Mouse (Mus musculus): ENCODE results near the gene Cxcl14.

The Cxcl14 gene

DNA sequence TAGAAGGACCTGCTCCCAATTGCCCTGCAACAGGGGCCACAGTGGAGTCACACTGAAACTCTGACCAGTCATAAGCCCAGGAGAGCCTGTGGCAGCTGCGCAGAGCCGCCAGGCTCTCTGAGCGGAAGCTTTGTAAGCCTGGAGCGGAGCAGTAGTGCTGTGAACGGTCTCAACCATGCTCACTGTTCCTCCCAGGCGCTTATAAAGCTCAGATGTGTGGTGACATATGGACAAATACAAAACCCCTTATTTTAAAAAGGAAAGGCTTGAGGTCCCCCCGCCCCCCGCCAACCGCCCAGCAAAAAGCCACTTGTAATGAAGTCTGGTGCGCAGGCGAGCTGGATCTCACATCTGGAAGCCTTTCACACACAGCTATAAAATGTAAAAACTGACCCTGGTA lies 7.1 kb downstream of the Cxcl14 start:
- no peak for DNase-seq (ENCODE audit: low spot score)

DNA sequence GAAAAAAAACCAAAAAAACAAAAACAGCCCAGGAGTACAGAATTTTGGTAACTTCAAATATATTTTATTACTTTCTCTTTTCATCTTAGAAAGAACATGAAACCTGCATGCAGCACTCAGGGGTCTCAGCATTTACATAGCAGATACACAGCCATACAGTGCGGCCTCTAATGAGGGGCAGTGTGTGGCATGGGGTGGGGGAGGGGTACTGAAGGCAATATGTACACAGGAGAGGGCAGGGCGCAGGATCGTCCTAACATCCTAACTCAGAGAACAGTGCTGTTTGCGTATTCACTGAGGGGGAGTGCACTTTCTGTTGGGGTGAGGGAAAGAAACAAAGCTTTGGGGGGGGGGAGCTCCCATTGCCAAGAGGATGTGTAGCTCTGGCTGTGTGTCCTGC lies 7.8 kb downstream of the Cxcl14 start:
- no peak for DNase-seq (ENCODE audit: low spot score)

DNA sequence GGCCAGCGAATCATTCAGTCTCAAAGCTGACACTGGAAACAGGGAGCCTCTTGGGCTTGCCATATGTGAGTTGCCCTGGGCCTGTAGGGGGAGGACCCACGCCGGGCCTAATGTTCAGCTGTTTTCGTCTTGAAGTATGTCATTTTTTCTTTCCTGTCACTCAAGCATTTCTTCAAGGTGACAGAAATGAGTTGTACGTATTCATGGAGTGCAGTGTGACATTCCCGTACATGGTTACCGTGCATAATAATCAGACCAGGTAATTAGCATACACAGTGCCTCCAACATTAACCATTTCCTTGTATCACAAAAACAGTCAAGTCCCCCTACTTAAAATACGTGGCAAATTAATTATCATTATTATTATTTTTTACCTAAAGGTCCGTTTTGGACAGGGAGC lies 9.3 kb downstream of the Cxcl14 start:
- no peak for DNase-seq (ENCODE audit: low spot score)

DNA sequence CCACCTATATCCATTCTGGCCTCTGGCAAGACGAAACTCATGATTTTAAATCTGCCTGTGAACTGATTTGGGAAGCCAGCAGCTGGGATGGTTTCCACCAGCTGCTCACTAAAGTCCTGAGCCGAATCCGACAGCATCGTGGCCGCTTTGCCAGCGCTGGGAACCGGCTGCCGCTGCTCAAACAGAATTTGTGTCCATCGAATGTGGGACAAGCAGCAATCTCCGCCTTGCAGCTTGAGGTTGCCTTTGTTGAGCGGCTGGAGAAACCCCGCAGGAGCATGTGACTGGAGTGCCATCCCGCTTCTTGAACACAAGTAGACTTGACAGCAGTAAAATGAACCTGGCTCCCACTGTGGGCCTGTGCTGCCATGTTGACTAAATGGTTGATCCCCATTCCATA lies 13.0 kb downstream of the Cxcl14 start:
- no peak for DNase-seq (ENCODE audit: low spot score)

DNA sequence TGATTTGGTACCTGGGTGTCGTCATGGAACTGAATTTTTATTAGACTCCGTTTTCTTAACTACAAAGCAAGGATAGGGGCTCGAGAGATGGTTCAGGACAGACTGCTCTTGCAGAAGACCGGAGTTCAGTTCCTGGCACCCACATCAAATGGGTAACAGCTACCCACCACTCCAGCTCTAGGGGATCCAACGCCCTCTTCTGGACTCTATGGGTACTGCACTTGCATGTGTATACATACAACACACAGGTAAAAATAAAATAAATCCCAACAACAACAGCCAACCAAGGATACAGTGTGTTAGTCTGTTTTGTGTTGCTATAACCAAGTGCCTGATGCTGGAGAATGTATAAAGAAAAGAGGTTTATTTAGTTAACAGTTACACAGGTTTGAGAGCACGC lies 16.0 kb downstream of the Cxcl14 start:
- no peak for DNase-seq (ENCODE audit: low spot score)

DNA sequence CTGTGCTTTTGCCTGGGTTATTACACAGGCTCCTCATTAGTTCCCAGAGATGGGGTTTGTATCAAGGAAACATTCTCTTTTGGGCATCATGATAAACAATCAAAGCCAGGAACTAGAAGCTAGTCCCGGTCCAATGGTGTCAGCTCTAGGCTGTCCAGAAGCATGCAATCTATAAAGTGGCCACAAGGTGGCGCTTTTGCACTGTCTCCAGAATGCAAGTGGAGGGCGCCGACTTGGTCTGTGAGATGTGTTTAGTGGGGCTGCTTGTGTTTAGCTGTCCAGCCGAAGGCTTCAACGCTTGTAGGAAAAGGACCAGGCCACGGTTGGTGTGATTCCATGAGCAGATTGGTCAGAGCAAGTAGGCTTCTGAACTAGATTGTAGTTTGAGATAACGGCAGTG lies 16.9 kb downstream of the Cxcl14 start:
- DNase-seq (ENCODE audit: low spot score), result peak; percentile 77

DNA sequence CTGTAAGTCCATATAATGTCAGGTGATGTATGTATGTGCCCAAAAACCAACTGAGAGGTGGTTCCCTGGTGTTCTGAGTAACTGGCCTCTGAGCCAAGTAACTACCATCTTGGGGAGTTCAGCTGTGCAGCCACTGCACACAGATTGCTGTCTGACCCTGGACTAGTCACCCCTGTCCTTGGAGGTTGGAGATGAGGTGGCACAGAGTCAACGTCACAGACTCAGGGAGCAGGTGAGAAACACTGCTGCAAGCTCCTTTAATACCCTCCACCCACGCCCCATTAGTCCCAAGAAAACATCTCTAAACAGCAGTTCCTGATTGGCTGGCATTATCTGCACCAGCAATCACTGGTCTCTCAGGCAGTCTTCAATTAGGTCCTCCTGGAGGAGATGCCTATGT lies 21.2 kb downstream of the Cxcl14 start:
- no peak for DNase-seq (ENCODE audit: low spot score)

DNA sequence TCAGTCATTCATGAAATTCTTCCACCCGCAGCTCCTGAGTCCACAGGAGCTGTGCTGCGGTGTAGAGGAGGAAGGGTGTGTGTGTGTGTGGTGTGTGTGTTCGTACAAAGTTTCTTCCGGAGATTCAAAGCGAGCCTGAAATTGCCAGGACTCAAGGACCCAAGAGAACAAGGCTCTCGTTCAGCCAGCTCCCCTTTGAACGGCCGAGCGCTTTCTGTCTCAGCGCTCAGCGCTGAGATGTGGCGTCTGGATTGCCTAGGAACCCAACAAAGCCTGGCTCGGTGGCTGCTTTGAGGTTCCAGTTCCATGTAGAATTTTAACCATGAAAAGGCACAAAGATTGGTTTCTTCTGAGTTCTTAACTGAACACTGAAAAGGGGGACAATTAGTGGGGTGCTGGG lies 26.2 kb downstream of the Cxcl14 start:
- DNase-seq (ENCODE audit: low spot score), result no peak

DNA sequence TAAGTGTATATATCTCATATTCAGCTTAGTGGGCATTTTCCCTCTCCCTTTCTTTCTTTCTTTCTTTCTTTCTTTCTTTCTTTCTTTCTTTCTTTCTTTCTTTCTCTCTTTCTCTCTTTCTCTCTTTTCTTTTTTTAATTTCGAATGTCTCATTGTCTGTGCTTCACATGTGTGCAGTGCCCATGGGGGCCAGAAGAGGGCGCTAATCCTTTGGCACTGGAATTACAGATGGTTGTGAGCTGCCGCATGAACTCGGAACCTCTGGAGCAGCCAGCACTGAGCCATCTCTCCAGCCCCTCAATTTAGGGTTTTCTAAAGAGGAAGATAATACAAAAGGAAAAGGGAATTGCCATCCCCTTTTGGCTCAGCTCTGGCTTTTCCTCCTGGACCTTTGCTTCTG lies 29.0 kb downstream of the Cxcl14 start:
- no peak for DNase-seq (ENCODE audit: low spot score)

DNA sequence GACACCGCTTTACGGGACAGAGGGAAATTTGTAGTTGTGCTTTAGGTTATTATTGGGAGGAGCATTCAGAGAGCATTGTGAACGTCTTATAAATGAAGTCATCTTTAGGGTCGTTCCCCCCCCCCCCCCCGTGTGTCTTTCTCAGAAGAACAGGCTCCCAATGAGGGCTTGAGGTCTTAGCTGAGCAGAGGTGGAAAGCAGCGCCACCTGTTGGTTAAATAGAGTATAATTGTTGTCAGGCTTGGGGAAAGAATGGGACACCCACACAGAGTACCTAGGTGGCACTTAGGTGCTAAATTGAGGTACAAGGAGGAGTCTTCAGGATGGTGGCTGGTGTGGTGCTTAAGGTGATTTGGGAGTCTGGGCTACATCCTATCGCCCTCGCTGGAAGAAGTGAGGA lies 29.9 kb downstream of the Cxcl14 start:
- no peak for DNase-seq (ENCODE audit: low spot score)

DNA sequence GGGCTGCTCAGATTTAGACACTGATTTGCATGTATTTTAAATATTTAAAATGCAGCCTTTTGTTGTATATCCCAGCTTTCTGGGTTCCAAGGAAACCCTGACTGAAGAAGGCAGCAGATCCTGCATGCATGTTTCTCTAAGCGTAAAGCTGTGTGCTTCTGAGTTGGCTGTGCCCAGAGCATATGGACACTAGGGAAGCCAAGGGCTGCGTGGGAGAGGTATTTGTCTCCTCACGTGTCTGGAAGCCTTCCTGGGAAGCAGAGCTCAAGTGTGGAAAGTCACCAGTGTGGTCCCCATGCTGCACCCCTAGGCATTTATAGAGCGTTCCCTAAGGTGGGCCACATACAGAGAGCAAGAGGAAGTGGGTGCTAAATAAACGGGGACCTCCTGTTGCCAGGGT lies 30.7 kb downstream of the Cxcl14 start:
- DNase-seq (ENCODE audit: low spot score), result no peak

DNA sequence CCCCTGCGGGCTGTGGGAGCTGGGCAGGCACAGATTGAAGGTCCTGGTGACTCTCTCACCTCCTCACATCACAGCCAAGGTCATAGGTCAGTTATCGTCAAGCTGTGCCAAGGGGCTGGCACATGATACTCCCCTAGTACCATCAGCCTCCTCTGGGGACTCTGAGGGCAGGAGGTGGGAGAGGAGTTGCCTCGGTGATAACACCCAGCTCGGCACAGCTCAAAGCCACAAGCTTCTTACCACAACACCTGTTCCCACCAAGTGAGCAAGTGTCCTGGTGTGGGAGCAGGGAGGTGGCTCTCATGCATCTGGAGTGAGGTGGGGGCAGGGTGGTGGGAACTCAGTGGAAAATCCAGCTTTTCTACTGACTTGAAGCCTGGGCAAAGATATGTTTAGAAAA lies 34.1 kb downstream of the Cxcl14 start:
- no peak for DNase-seq (ENCODE audit: low spot score)

DNA sequence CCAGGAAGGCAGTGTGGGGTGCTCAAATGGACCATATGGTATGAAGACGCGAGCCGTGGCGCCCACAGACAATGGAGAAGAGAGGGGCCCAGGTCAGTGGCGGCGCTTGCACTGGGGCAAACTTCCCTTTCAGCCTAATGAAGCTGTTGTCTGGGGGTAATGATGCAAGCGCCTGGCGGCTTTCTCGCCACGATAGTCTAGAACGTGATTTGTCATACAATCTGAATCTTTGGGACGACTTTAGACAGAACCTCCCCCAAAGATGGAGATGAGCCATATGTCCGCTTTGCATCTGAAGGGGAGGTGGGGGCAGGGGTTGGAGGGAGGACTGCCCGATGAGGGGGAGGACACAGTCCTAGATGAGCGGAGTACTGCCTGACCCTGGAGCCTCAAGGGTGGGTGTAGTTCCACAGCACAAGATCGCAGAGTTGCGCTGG lies 36.0 kb downstream of the Cxcl14 start:
- no peak for DNase-seq (ENCODE audit: low spot score)

DNA sequence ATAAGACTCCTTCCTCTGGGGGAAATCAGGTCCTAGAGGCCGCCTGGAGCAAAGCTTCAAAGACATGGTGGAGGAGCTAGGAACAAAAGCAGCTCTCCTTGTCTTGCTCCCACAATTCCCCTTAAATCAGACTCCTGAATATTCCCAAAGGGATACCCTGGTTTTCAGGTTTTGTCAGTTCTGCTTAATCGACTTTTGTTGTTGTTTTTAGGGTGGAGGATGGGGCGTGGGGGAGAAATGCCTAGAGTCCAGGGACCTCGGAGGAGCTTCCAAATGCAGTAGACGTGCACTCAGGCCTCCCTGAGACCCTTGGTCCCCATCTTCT lies 36.5 kb downstream of the Cxcl14 start:
- DNase-seq (ENCODE audit: low spot score), result no peak

DNA sequence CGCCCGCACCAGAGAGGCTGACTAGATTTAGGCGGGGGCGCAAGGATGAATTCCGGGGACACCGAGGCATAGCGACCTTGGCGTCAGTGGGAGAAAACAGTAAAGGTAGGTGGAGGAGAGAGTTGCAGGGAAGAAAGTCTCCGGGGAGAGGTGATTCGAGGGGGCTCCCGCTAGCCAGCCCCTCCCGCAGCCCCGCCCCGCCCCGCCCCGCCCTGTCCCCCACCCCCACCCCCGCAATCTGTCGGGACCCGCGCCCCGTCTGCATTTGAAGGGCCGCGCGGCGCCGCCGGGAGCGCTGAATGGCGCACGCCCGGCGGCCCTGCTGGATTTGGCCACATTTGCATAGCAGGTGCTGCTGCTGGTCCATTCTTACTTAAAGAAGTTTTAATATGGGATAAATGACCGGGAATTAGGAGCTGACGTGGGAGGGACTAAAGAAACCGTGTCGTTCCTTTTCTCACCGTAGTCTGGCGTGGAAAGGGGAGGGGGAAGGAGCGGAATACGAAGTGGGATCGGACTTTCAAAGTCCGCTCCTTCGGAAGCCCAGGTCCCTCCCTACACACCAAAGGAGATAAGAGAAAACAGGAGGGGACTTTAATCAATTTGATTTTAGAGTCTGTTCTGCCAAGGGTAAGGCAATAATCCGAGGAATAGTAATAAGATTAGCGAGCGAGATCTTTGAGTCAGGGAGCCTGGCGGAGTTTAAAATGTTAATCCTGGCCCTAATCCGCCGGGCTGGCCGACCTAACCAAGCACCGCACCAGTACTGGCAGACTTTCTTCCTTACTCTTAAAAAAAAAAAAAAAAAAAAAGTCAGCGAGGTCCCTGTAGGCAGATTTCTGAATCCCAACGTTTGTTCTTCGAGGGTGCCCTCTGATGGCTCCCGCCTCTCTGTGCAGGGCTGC lies 37.1 kb downstream of the Cxcl14 start:
- no peak for DNase-seq (ENCODE audit: low spot score)

DNA sequence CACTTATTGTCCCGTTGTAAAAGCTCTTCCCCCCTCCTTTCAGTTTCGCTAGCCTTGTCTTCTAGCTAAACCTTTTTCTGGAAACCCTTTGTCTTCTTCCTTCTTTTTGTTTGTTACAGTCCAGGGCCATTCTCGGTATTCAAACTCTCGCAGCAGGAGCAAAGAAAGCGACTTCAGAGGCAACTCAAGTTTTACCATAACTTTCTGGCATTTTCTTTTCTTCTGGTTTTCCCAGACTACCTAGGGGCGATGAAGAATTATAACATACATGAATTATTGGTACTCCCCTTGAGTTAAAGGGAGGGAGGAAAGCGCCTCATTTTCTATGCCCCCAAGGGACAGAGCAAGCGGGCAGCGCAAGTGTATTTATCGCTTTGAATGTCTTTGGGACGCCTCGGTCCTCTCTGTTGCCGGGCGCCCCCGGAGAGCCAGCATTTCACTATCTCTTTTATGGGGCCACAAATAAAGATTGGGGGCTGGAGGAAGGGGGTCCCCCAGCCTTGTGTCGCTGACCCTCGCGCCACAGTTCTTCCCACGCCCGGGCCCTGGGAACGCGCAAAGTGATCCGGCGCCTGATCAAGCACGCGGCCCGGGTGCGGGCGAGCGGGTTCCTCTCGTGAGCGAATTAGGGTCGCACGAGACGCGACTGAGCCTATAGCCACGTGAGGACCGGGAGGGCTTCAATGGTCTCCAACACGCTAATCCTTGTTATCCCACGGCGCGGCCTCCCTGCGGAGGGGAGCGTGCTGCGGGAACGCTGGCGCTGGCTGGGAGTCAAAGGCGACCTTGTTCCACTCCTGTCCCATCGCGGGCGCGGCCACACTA lies 37.9 kb downstream of the Cxcl14 start:
- DNase-seq (ENCODE audit: low spot score), result no peak

DNA sequence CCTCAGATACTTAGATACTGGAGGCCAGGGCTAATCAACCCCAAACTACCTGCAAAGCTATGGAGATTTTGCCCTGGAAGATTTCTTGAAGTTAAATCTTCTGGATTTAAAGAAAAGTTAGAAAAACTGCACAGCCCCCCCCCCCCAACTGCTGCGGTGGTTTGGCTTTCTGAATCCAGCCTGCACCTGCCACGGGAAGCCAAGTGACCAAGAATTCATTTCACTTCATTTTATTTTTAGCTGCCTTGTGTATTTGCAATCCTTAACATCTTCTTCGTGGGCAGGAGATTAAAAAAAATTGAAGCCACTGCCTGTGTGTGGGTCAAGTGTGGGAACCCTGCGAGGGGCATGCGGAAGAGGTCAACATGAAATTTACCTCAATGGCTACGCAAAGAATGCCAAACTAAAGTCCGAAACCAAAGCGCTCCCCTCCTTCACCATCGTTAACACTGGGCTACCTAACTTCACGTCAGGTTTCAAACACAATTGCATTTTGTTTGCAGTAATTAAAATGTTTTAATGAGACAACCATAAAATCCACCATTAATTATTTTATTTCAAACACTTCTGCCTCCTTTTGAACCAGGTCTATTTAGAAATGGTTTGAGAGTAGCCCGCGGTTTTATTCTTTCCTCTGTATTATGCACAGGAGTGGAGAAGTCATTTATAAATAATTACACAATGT lies 38.7 kb downstream of the Cxcl14 start:
- no peak for DNase-seq (ENCODE audit: low spot score)

DNA sequence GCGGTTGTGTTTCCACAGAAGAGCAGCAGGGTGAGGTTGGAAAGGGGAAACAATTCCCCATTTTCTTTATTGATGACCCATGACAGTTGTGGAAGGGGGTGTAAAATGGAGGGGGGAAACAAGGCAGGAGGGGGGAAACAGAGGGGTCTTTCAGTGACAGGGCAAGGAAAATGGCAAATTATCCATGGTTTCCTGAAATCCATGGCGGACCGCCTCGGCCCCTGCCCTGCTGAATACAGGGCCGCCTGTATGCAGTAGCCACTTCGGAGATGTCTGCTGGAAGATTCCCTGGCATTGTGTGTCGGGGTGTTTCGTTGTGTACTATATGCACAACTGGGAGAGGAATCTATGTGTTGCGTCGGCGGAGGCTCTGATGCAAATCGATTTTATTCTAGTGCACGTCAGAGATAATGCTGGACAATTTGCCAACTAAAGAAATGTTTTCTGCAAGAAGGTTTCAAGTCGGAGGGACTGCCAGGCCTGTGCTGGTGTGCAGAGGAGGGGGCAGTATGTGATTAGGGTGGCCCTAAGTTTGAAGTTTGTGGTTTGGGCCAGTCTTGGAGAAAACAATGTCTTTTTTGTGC lies 39.5 kb downstream of the Cxcl14 start:
- no peak for DNase-seq (ENCODE audit: low spot score)

DNA sequence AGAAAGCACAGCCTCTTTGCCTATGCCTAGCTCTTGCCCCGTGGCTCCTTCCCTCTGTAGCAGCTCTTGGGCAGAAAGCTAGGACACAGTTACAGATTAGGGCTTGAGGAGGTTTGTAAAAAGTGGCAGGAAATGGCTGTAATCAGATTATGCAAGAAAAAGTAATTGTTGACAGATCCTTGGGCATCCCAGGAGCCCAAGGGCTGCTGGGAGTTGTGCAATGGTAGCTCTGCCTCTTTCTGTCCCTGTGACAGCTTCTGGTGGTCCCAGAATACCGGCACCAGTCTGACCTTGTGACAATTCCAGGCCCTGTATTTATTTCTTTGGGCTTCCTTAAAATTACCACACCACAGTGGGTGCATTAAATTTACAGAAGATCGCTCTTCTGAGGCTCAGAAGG lies 43.0 kb downstream of the Cxcl14 start:
- DNase-seq (ENCODE audit: low spot score), result no peak

DNA sequence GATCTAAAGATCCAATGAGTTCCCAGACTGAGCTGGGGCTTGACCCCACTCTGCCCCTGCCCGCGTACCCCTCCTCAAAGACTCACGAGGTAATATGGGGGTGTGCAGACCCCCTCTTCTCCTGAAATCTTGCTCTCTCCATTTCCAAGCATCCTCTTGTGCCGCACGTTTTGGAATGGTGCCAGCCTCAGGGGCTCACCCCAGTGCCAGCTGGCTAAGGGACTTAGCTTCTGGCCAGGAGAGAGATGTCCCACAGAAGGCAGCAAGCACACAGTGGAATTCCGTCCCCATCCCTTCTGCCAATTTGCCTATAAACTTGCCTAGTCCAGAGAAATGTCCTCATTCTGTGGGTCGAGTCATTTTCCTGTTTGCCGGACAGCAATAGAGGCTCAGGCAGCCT lies 43.6 kb downstream of the Cxcl14 start:
- DNase-seq (ENCODE audit: low spot score), result no peak

DNA sequence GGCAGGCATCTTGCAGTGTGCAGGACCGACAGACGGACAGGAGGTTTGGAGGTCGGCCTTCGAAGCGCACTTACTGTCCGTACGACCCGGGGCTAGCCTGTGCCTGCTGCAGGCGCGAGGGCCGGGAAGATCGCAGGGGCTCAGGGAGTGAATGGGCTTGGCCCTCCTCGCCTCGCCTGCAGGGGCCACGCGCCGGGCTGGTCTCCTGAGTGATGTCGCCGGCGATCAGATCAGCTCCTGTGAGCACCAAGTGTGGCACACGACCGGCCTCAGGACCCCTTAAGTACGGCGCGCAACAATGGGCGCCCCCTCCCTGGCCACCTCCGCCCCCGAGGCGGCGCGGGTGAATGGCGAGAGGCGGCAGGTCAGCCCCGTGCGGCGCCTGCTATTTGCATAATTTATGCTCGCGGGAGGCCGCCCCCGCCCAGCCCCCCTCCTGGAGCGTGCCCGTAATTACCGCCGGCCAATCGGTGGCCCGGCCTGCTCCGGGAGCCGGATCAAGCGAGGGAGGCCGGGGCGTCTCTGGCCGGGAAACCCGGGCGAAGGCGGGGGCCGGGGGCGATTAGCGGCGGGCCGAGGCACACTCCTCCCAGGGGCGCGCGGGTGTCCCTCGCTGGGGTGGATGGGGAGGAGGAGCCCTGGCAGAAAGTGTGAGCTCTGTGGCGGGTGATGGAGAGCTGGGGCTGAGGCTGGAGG lies 44.3 kb downstream of the Cxcl14 start, which contains the start of gene Neurog1:
Gene Neurog1 (minus strand): TSS at position 240 of the 696 bp plus-strand sequence.
- DNase-seq (ENCODE audit: low spot score), result peak; percentile 16

Measured in ovary, postnatal 36 days (tissue).